Mouse (Mus musculus) megakaryocyte-erythroid progenitor cell, adult 5-6 weeks (primary cell): ENCODE data around the gene Ano1. TPM values are rescaled to one million over a fixed set of nuclear protein-coding genes. Genes with fewer than 3 reads are reported as not detected.

Source experiments
- ATAC-seq: replicated peaks from 2 replicates; pipeline ENCODE4 v1.8.0; 2016; ENCODE audit warnings: mild to moderate bottlenecking, inconsistent platforms; ENCODE audit not compliant: severe bottlenecking, poor library complexity, low FRiP score, low TSS enrichment
- total RNA-seq, 2 experiments: library from RNA; stranded (forward) in 1 of 2; stranded (reverse) in 1 of 2; fragments of 200-1000, 215-1000 nt in 1 of 2; fragments of >200 nt in 1 of 2; fragmentation: Nextera tagmentation in 1 of 2; gene quantifications; 2 replicates each; pipeline ENCODE4 v1.2.3; 2014 to 2017

The Ano1 gene
- total RNA-seq, 2 experiments from 2014 or later = not detected

DNA sequence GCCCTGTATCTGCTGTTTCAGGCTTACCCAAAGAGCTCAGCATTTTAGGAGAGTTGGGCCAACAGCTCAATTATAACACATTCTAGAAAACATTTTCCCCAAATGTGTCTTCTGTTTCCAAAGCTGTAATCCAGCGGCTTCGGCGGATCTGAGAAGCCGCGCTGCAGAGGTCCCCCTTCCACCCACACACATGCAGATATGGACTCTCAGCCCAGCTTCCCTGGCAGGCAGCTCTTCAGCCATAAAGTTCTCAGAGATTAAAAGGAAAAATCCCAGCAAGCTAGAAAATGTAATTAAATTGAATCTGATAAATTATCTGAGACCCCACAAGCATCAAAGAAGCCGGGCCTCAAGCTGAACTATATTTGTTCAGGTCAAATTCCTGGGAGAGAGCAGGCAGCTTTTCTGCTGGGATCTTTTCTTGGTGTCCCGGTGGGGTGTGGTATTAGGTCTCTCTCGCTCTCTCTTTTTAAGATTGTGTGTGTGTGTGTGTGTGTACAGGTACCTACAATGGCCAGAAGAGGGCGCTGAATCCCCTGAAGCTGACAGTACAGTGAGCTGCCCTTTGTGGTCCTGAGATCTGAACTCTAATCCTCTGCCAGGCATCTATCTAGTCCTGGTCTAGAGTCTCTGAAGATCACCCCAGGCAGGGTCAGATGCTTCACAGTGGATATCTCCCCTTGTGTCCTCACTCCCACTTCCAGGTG, 95.4 kb downstream of the Ano1 start:
- ATAC-seq = no peak

DNA sequence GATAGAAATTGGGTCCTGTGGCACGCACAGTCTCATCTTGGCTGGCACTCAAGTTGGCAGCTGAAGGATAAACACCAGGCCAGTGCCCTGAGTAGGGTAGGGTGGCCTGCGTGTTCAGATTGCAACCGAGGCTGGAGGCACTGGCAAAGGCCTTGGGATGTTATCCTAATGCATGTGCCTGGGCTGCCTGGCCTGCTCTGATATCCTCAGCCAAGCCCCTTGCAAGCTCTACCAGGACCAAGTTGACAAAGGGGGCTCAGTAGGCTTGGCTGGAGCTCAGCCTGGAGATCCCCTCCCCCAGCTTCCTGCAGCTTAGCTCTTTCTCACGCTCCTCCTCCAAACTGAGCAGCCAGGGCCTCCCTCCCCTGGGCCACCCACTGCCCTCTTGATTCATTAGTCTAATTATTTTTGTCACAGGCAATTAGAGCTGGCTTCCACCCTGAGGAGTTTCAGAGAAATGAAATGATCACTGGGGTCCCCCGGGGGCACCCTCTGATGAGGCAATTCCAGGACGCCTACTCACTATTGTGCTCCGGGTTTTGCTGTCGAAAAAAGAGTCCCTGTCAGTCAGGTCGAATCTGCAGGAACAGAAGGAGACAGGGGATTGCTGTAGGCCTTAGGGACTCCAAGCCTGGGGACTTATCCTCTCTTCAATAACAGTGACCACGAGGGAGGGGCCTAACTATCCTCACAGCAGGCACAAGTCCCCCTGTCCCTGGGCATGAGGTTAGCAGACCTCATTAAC, 97.9 kb downstream of the Ano1 start:
- peak; percentile 67 for ATAC-seq

GRCm38 (mm10) chr7:144647547-144647946, 104.2 kb downstream of the Ano1 start:
- no peak for ATAC-seq

- ATAC-seq = no peak
Observed at GRCm38 (mm10) chr7:144640817-144641216, 111.0 kb downstream of the Ano1 start.

DNA sequence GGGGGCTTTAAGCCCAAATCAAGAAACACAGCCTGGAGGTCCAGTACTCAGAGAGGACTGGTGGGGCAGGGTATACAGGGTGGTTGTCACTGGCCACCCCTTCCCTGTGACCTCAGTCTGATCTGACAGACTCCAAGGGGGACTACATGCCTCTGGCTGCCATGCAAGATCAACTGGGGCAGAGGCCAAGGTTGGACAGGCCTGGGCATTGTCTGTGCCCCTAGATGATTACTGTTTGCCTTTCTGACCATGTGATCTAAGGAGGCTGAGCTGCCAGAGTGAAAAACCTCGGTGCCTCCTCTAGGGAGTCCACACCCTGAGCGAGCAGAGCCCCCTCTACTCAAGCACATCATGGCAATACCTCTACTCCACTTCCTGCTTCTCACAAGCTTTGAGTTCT, 115.8 kb downstream of the Ano1 start:
- ATAC-seq = no peak

DNA sequence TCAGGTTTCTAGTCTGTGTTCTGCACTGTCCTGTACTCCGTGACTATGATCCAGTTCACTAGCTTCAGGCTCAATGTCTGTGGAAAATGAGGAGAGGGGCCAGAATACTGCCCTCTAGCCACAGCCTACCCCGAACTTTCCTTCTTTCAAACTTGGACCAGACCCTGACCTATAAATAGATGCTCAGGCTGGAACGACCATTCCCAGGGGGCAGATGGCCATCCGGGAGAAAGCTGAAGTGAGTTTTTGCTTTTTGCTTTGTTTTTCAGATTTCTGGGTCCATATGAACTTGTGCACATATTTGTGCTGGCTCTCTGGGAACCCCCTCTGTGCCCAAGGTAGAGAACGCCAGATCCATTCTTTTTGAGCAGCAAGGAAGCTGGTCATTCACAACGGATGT, 116.9 kb downstream of the Ano1 start:
- no peak for ATAC-seq

GRCm38 (mm10) chr7:144634450-144634849, 117.3 kb downstream of the Ano1 start:
- ATAC-seq = no peak

DNA sequence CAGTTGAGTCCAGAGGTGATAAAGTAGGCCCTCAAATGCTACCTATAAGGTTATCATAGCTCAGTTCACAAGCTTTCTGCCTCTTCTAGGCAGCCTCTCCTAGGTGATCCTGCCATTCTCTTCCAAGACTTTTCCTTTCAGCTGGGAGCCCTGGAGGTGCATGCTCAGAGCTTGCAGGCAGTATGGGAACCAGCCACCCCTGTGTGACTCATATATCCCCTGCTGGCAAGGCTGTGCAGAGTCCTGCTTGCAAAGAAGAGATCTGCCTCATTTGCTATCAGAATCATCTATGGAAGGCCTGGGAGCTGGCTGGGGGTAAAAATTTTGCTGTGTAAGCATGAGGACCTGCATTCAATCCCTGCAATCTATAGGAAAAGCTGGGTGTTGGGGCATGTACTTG, 119.5 kb downstream of the Ano1 start:
- ATAC-seq = no peak

DNA sequence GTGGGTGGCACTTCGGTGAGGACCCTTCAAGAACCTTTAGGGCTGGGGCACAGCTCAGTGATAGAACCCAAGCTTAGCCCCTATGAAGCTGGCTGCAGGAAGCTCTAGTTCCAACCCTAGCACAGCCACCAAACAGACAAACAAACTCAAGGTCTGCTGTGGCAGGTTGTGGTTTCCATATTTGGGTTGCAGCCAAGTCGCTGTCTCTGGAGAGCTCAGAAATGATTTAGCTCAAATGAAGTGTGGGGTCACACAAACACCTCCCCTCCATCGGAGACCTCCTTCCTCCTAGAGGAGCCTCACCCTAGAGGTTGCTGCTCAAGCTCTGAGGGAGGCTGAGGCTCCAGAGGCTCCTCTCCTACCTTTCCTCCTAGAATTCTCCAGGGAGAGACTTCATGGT, 121.2 kb downstream of the Ano1 start:
- peak; percentile 20; the same call in 1 of the 2 replicates for ATAC-seq

DNA sequence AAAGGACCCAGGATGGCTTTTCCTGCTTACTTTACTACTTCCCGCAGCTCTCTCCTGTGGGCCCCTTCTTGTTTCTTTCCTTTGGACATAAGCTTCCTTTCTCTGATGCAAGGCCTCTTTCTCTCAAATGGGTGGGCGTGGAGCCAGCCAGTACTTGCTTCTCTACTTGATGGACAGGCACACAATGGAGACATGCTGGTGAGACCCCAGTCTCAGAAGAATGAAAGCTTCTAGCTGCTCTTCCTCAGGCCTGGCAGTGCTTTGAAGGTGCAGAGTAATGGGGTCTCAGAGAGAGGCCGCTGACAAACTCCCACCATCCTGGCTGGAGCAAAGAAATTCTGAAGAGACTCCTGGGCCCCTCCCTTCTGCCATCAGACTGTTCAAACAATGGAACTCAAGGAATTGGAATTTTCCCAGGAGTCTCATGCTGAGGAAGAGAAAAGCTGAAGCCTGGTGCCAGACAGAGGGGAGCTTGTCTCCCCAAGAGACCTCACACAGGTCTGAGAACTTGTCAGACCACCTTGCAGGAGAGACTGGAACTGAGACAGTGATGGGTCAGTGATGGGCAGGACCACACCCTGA, 123.3 kb downstream of the Ano1 start:
- ATAC-seq = no peak

- ATAC-seq = no peak
Observed at GRCm38 (mm10) chr7:144627606-144628333, 124.0 kb downstream of the Ano1 start.

GRCm38 (mm10) chr7:144626042-144626441, 125.7 kb downstream of the Ano1 start:
- no peak for ATAC-seq

DNA sequence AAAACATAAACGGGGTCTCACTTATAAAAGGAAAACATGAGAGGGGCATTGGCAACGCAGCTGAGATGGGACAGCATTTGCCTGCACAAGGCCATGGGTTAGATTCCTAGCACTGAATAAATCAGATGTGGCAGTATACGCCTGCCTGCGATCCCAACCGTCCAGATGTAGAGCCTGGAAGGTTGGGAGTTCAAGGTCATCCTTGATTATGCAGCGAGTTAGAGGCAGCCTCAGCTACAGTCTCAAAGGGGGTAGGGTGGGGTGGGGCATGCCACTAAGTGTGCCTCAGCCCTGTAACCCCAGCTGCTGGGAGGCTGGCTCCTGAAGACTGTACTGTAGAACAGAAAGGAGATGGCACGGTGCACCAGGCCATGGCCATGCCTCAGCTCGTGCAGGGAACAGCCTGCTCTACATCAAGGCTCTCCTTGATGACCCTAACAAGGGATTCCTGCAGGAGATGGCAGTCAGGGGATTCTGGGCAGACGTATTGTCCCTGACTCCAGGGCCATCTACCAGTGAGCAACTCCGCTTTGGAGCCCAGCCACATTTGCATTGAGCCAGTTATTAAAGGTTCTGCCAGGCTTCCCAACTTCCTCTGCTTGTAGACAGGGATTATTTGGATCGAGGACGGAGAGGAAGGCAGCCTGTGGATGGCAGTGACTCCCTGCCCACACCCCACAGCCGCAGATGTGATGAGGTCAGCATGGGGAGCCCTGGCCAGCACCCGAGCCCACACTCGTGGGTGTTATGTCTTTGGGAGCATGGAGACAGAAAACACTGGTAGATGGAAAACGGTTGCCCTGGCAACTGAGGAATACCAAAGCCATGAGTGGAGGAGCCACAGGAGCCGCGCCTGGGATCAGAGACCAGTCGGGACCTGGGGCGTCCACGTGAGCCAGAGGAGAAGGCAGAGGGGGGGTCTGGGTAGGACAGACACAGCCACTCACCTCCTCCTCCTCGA, 130.8 kb downstream of the Ano1 start:
- ATAC-seq = no peak

DNA sequence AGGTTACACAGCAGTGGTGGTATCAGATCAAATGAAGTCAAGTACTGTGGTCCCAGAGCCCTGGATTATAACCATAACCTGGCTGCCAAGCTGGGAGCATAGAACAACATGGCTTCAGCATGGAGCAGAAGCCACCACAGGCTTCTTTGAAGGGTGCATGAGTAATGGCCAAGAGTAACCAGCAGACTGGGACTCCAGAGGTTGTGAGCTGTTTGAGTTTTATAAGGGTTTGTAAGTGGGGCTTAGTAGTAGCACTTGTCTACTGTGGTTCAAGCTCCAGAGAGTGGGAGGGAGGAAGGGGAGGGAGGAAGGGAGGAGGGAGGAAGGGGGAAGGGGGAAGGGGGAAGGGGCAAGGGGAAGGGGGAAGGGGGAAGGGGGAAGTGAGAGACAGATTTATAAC, 131.5 kb downstream of the Ano1 start:
- no peak for ATAC-seq

DNA sequence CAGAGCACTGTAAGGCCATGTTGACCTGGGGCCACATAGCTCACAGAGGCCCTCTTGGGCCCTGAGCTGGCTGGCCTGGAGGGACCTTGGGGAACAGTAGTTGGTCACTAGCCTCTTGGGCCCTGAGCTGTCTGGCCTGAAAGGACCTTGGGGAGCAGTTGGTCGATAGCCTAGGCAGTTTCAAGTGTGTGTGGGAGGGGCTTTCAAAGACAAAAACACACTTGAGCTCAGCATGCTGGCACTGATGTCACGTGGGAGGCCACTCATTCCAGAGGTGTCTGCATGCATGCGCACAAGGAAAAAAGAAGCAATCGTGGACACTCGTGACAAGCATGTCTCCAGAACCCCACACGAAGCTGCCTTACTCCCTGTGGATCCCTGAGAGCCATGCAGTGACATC, 136.4 kb downstream of the Ano1 start:
- no peak for ATAC-seq

GRCm38 (mm10) chr7:144612829-144613228, 138.9 kb downstream of the Ano1 start:
- no peak for ATAC-seq

DNA sequence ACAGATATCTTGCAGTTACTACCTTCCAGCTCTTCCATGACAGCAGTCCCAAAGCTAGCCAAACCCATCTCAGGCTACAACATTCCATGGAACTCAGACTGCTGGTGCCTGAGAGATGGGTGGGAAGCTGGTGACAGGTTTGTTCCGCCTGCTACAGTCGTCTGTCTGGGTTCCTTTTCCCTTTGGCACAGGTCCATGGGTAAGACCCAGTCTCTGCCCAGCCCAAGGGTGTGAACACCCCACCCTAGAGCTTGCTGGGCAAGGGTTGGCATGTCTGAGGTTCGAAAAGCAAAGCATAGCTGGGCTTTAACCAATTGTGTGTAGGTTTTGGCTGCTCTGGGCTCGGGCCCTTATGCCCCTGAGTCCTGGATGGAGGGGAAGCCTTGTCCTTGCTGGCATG, 139.4 kb downstream of the Ano1 start:
- ATAC-seq = no peak

DNA sequence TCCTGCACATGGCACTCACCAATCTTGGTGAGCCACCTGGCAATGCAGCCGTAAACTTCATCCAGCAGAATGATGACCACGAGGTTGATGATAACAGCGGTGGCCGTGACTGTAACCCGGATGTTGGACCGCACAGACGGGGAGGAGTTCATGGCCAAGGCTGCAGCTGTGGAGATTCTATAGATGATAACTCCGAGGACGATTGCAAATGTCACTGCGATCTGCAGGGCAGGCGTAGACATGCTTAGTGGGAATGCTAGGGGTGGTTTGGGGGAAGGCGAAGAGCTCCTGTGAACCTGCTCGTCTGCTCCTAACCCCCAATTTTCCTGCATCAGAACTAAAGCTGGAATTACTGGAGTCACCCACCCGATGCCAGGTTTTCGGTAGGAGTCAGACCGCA, 140.2 kb downstream of the Ano1 start:
- ATAC-seq = no peak

GRCm38 (mm10) chr7:144609568-144609967, 142.2 kb downstream of the Ano1 start:
- no peak for ATAC-seq
